Mouse (Mus musculus): ENCODE data around the gene Btbd35f26. TPM values are rescaled to one million over a fixed set of nuclear protein-coding genes. Genes with fewer than 3 reads are reported as not detected.
"Not testable (repeated sequence)": the region's sequence is repeated elsewhere in the genome, so short reads cannot be mapped to it uniquely, and the experiment has no call there.

The Btbd35f26 gene
- total RNA-seq (2015; ENCODE audit: low replicate concordance): not detected in 2 replicates
- total RNA-seq (2017; ENCODE audit: low replicate concordance): not detected in 2 replicates

GRCm38 (mm10) chrX:31336154-31336553, at the start of gene Btbd35f26:
Gene Btbd35f26, plus strand, starts transcription at chrX:31336454.
- not testable (repeated sequence) for ATAC-seq (replicated peaks; ENCODE audit: low FRiP score, poor library complexity, severe bottlenecking)

DNA sequence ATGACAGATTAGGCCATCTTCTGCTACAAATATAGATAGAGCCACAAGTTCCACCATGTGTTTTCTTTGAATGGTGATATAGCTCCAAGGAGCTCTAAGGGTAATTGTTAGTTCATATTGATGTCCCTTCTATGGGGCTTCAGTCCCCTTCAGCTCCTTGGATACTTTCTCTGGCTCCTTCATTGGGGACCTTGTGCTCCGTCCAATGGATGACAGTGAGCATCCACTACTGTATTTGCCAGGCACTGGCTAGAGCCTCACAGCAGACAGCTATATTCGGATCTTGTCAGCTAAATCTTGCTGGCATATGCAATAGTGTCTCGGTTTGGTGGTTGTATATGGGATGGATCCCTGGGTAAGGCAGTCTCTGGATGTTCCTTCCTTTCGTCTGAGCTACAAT, 5.7 kb downstream of the Btbd35f26 start:
- ATAC-seq (replicated peaks; ENCODE audit: low FRiP score, poor library complexity, severe bottlenecking): not testable (repeated sequence)

DNA sequence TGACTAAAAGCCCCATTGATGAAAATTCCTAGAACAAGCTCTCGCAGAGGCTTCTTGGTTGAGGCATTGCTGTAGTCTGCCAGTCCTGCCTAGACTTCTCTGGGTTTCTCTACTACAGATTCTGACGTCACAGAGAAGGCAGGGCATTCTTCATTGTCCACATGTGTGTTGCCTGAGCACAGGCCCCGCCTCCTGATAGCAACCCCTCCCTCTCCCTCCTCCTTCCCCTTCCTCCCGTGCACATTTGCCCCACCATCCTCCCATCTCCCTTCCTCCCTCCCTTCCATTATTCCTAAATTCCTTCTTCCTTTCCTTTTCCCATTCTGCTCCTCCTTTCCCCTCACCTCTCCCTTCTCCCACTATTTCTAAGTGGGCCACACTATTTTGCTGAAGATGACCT, 47.6 kb downstream of the Btbd35f26 start, which contains the start of gene Btbd35f19:
TSS of gene Btbd35f19 (minus strand) at position 101 of the 400 bp plus-strand sequence.
- not testable (repeated sequence) for ATAC-seq (replicated peaks; ENCODE audit: low FRiP score, poor library complexity, severe bottlenecking)

Other genes starting within 250 kb of the Btbd35f26 start
- gene Btbd35f29, start 218.8 kb upstream of the Btbd35f26 start, total RNA-seq (2015; ENCODE audit: low replicate concordance): not detected in 2 replicates
- gene Btbd35f29, start 218.8 kb upstream of the Btbd35f26 start, total RNA-seq (2017; ENCODE audit: low replicate concordance): not detected in 2 replicates
- not detected in 2 replicates for gene Spin2f, start 82.6 kb upstream of the Btbd35f26 start, total RNA-seq (2015; ENCODE audit: low replicate concordance)
- gene Spin2f, start 82.6 kb upstream of the Btbd35f26 start, total RNA-seq (2017; ENCODE audit: low replicate concordance): not detected in 2 replicates
- gene Btbd35f19, start 47.5 kb downstream of the Btbd35f26 start, total RNA-seq (2015; ENCODE audit: low replicate concordance): not detected in 2 replicates
- gene Btbd35f19, start 47.5 kb downstream of the Btbd35f26 start, total RNA-seq (2017; ENCODE audit: low replicate concordance): not detected in 2 replicates
- gene Gm21883, start 237.8 kb downstream of the Btbd35f26 start, total RNA-seq (2015; ENCODE audit: low replicate concordance): not detected in 2 replicates
- gene Gm21883, start 237.8 kb downstream of the Btbd35f26 start, total RNA-seq (2017; ENCODE audit: low replicate concordance): not detected in 2 replicates

Data from erythroid progenitor cell, adult 5-6 weeks (primary cell).